9 mouse cellular contexts compared by ENCODE assay signal in genomic region chr12:117751520-117752383, GRCm38 (mm10). TPM values are rescaled to one million over a fixed set of nuclear protein-coding genes. Genes with fewer than 3 reads are reported as not detected.
A peak's percentile ranks its signal among the peaks of the same experiment; 100 is the strongest.
DNase-seq lines count a peak whose midpoint lies in the region; ATAC-seq and TF ChIP-seq lines count a peak whose summit lies in the region.
"Had no signal": no experiment of that assay in that cellular context is flagged by ENCODE, and none has a peak within 500 bp of the region (broad histone marks: within the 10 kb centered on the region; RNA-seq: fewer than 3 reads in every experiment).

No protein-coding gene starts in this region.

- H3K4me3 ChIP-seq in embryonic facial prominence, embryonic 14.5 days (ENCODE audit: low read depth, low read length): no peak overlapping the region
- H3K4me3 ChIP-seq in hindbrain, embryonic 10.5 days: peak overlapping the region; percentile 29
- no peak overlapping the region for H3K4me3 ChIP-seq in limb, embryonic 14.5 days (replicated peaks; ENCODE audit: low read length)
- no peak overlapping the region for H3K4me3 ChIP-seq in neural tube, embryonic 15.5 days (replicated peaks)
- H3K4me3 ChIP-seq: erythroblast, embryonic 14.5 days had no signal

- peak overlapping the region; percentile 41; the same call in 1 of the 2 replicates for H3K27ac ChIP-seq in embryonic facial prominence, embryonic 14.5 days (replicated peaks; ENCODE audit: low read depth, low read length)
- H3K27ac ChIP-seq in hindbrain, embryonic 10.5 days: peak overlapping the region; percentile 68
- H3K27ac ChIP-seq in limb, embryonic 14.5 days (replicated peaks; ENCODE audit: low read depth, low read length): peak overlapping the region; percentile 33; the same call in 1 of the 2 replicates
- peak overlapping the region; percentile 75 for H3K27ac ChIP-seq in neural tube, embryonic 15.5 days (replicated peaks)

- H3K27me3 ChIP-seq in embryonic facial prominence, embryonic 14.5 days (replicated peaks; ENCODE audit: control insufficient read depth, insufficient read depth, low read length): no peaks in the 10 kb centered on the region
- H3K27me3 ChIP-seq in hindbrain, embryonic 10.5 days (ENCODE audit: insufficient read depth, poor library complexity, severe bottlenecking): no peaks in the 10 kb centered on the region; the same call in 1 of the 2 replicates
- no peaks in the 10 kb centered on the region for H3K27me3 ChIP-seq in limb, embryonic 14.5 days (ENCODE audit: control insufficient read depth, insufficient read depth, low read length)
- H3K27me3 ChIP-seq in neural tube, embryonic 15.5 days (replicated peaks): no peaks in the 10 kb centered on the region

- peaks cover 16% of the 10 kb centered on the region for H3K4me1 ChIP-seq in embryonic facial prominence, embryonic 14.5 days (ENCODE audit: control insufficient read depth, insufficient read depth, low read length)
- H3K4me1 ChIP-seq in hindbrain, embryonic 10.5 days (replicated peaks): peaks cover 39% of the 10 kb centered on the region
- peaks cover 14% of the 10 kb centered on the region; the same call in 1 of the 2 replicates for H3K4me1 ChIP-seq in limb, embryonic 14.5 days (ENCODE audit: control insufficient read depth, insufficient read depth, low read length)
- H3K4me1 ChIP-seq in neural tube, embryonic 15.5 days: peaks cover 24% of the 10 kb centered on the region

- no peak overlapping the region for H3K9ac ChIP-seq in embryonic facial prominence, embryonic 14.5 days (ENCODE audit: low read depth, low read length)
- H3K9ac ChIP-seq in limb, embryonic 14.5 days (ENCODE audit: low read depth, low read length, severe bottlenecking): no peak overlapping the region
- H3K9ac ChIP-seq in neural tube, embryonic 15.5 days (replicated peaks): peak overlapping the region; percentile 15; the same call in 1 of the 2 replicates

- no peak for TF ChIP-seq POLR2A in limb, embryonic 14.5 days (IDR thresholded peaks at IDR 0.05; ENCODE audit: borderline replicate concordance, extremely low read depth, insufficient read depth, insufficient read length)

- no peaks in the 10 kb centered on the region for H3K36me3 ChIP-seq in embryonic facial prominence, embryonic 14.5 days (ENCODE audit: control insufficient read depth, insufficient read depth, low read length)
- peaks cover 7% of the 10 kb centered on the region; the same call in 1 of the 2 replicates for H3K36me3 ChIP-seq in hindbrain, embryonic 10.5 days
- no peaks in the 10 kb centered on the region for H3K36me3 ChIP-seq in limb, embryonic 14.5 days (ENCODE audit: control insufficient read depth, insufficient read depth, low read length)
- peaks cover 22% of the 10 kb centered on the region for H3K36me3 ChIP-seq in neural tube, embryonic 15.5 days

- peak; percentile 6 for DNase-seq in cerebellum, adult 8-10 months
- DNase-seq in cerebellum, adult 11-12 months: no peak
- peak; percentile 79 for DNase-seq in embryonic facial prominence, embryonic 14.5 days (ENCODE audit: low spot score)
- peak; percentile 36 for DNase-seq in hindbrain, embryonic 10.5 days (ENCODE audit: low spot score)
- DNase-seq in limb, embryonic 14.5 days (ENCODE audit: low spot score): peak; percentile 51
- no peak for DNase-seq in right cerebral cortex, postnatal 4 days
- DNase-seq in right cerebral cortex, postnatal 14 days: no peak

- H3K4me2 ChIP-seq in embryonic facial prominence, embryonic 14.5 days (ENCODE audit: low read depth, low read length): peak overlapping the region; percentile 40
- peak overlapping the region; percentile 20; the same call in 1 of the 2 replicates for H3K4me2 ChIP-seq in limb, embryonic 14.5 days (replicated peaks; ENCODE audit: low read depth, low read length, severe bottlenecking)
- H3K4me2 ChIP-seq in neural tube, embryonic 15.5 days: peak overlapping the region; percentile 38

- WGBS in embryonic facial prominence, embryonic 14.5 days: 31% methylated on average over 25 of the region's 25 CpGs
- whole genome bisulfite sequencing in hindbrain, embryonic 10.5 days: 43% methylated on average over 25 of the region's 25 CpGs
- 40% methylated on average over 25 of the region's 25 CpGs for WGBS in limb, embryonic 14.5 days
- WGBS in neural tube, embryonic 15.5 days: 19% methylated on average over 25 of the region's 25 CpGs

- peak; percentile 85 for ATAC-seq in embryonic facial prominence, embryonic 14.5 days (ENCODE audit: low read depth)
- ATAC-seq in limb, embryonic 14.5 days (ENCODE audit: low FRiP score, low read depth): peak; percentile 56; the same call in 1 of the 2 replicates
- peak; percentile 84 for ATAC-seq in neural tube, embryonic 15.5 days (ENCODE audit: low FRiP score)

- no peaks in the 10 kb centered on the region for H3K9me3 ChIP-seq in embryonic facial prominence, embryonic 14.5 days (ENCODE audit: control insufficient read depth, low read length)
- H3K9me3 ChIP-seq in hindbrain, embryonic 10.5 days: no peaks in the 10 kb centered on the region
- H3K9me3 ChIP-seq in limb, embryonic 14.5 days (ENCODE audit: control insufficient read depth, low read length): no peaks in the 10 kb centered on the region
- H3K9me3 ChIP-seq in neural tube, embryonic 15.5 days (replicated peaks): no peaks in the 10 kb centered on the region

RNA-seq across cellular contexts. Expression of gene Cdca7l, which starts 52.3 kb away (rescaled TPM):
- polyA plus RNA-seq in embryonic facial prominence, embryonic 14.5 days (2014; fragmentation: Nextera tagmentation; extraction: Ambion mirVana): 27.8 and 35.2 TPM in 2 replicates
- polyA plus RNA-seq in hindbrain, embryonic 10.5 days (2016; fragmentation: Nextera tagmentation; extraction: Ambion mirVana): 32.3 and 48.3 TPM in 2 replicates
- polyA plus RNA-seq in limb, embryonic 14.5 days (2012; rRNA removed): 16.3 and 24.0 TPM in 2 replicates
- 35.9 and 37.7 TPM in 2 replicates for polyA plus RNA-seq in limb, embryonic 14.5 days (2014; fragmentation: Nextera tagmentation; extraction: Ambion mirVana)
- 4.3 and 12.7 TPM in 2 replicates for polyA plus RNA-seq in neural tube, embryonic 15.5 days (2015; fragmentation: Nextera tagmentation; extraction: Ambion mirVana)

Comparison
In these comparisons a context has a peak if more than half of its experiments do, and no peak if none do; other contexts are left out.
1. DNase-seq: peak in cerebellum, adult 8-10 months (single experiment), embryonic facial prominence, embryonic 14.5 days (single experiment), hindbrain, embryonic 10.5 days (single experiment) and limb, embryonic 14.5 days (single experiment); none in cerebellum, adult 11-12 months (single experiment), right cerebral cortex, postnatal 4 days (single experiment) and right cerebral cortex, postnatal 14 days (single experiment).
2. Peak in every context shown above with its lines, with median percentiles within 50 percentile points of each other: ATAC-seq, H3K27ac ChIP-seq and H3K4me2 ChIP-seq.